In genomic region chr10:22815461-22816236, GRCm38 (mm10) we compare ENCODE assay signal across 11 mouse cellular contexts. TPM values are rescaled to one million over a fixed set of nuclear protein-coding genes. Genes with fewer than 3 reads are reported as not detected.
DNase-seq lines count a peak whose midpoint lies in the region; ATAC-seq lines count a peak whose summit lies in the region.
"Had no signal": no experiment of that assay in that cellular context is flagged by ENCODE, and none has a peak within 500 bp of the region (broad histone marks: within the 10 kb centered on the region; RNA-seq: fewer than 3 reads in every experiment).

No protein-coding gene starts in this region.

- H3K4me2 ChIP-seq in kidney, embryonic 15.5 days = peak overlapping the region; percentile 63
- H3K4me2 ChIP-seq in neural tube, embryonic 11.5 days (ENCODE audit: low read depth) = no peak overlapping the region
- no peak overlapping the region for H3K4me2 ChIP-seq in neural tube, embryonic 15.5 days
- peak overlapping the region; percentile 55 for H3K4me2 ChIP-seq in heart, embryonic 14.5 days (ENCODE audit: low read length)
- peak overlapping the region; percentile 55 for H3K4me2 ChIP-seq in stomach, embryonic 15.5 days
- H3K4me2 ChIP-seq: liver, embryonic 15.5 days had no signal

- peaks cover 46% of the 10 kb centered on the region for H3K4me1 ChIP-seq in kidney, embryonic 15.5 days
- H3K4me1 ChIP-seq in neural tube, embryonic 11.5 days (ENCODE audit: control insufficient read depth, insufficient read depth, low read length) = no peaks in the 10 kb centered on the region
- H3K4me1 ChIP-seq in neural tube, embryonic 15.5 days = peaks cover 15% of the 10 kb centered on the region
- peaks cover 4 to 17% of the 10 kb centered on the region in 2 experiments; a peak in 3 of 4 replicates for H3K4me1 ChIP-seq in heart, embryonic 14.5 days (ENCODE audit: control insufficient read depth in 2 of 2, insufficient read depth in 2 of 2, low read length in 2 of 2)
- peaks cover 8% of the 10 kb centered on the region for H3K4me1 ChIP-seq in stomach, embryonic 15.5 days
- H3K4me1 ChIP-seq: liver, embryonic 15.5 days had no signal

- no peaks in the 10 kb centered on the region for H3K9me3 ChIP-seq in kidney, embryonic 15.5 days (replicated peaks)
- H3K9me3 ChIP-seq in neural tube, embryonic 11.5 days (ENCODE audit: control insufficient read depth, low read length) = no peaks in the 10 kb centered on the region
- H3K9me3 ChIP-seq in neural tube, embryonic 15.5 days (replicated peaks) = no peaks in the 10 kb centered on the region
- no peaks in the 10 kb centered on the region for H3K9me3 ChIP-seq in heart, embryonic 14.5 days (ENCODE audit: control insufficient read depth, low read length)
- no peaks in the 10 kb centered on the region for H3K9me3 ChIP-seq in stomach, embryonic 15.5 days
- H3K9me3 ChIP-seq: liver, embryonic 15.5 days had no signal

- H3K27ac ChIP-seq in kidney, embryonic 15.5 days = peak overlapping the region; percentile 87
- no peak overlapping the region for H3K27ac ChIP-seq in neural tube, embryonic 11.5 days (ENCODE audit: low read depth, low read length)
- H3K27ac ChIP-seq in neural tube, embryonic 15.5 days (replicated peaks) = no peak overlapping the region
- peak overlapping the region; percentile 6 to 59 for H3K27ac ChIP-seq in heart, embryonic 14.5 days (replicated peaks in 1 of 2; ENCODE audit: control insufficient read depth in 1 of 2, insufficient read depth in 1 of 2, low read depth in 2 of 2, low read length in 2 of 2)
- peak overlapping the region; percentile 85 for H3K27ac ChIP-seq in stomach, embryonic 15.5 days
- H3K27ac ChIP-seq: liver, embryonic 15.5 days had no signal

- ATAC-seq in kidney, embryonic 15.5 days (replicated peaks; ENCODE audit: low FRiP score) = no peak
- no peak for ATAC-seq in neural tube, embryonic 11.5 days (ENCODE audit: insufficient read depth, low FRiP score, low TSS enrichment)
- ATAC-seq in neural tube, embryonic 15.5 days (ENCODE audit: low FRiP score) = no peak
- no peak for ATAC-seq in heart, embryonic 14.5 days (ENCODE audit: insufficient number of reproducible peaks, insufficient read depth, low FRiP score, low read depth)
- ATAC-seq in stomach, embryonic 15.5 days (ENCODE audit: insufficient read depth, low FRiP score, low read depth) = no peak
- ATAC-seq: activated CD4-positive, CD25-positive, alpha-beta regulatory T cell, adult 4 months had no signal

- WGBS in kidney, embryonic 15.5 days = 10% methylated on average over 19 of the region's 19 CpGs
- 1% methylated on average over 19 of the region's 19 CpGs for WGBS in neural tube, embryonic 11.5 days
- under 1% methylated on average over 19 of the region's 19 CpGs for WGBS in neural tube, embryonic 15.5 days
- 11% methylated on average over 19 of the region's 19 CpGs for WGBS in heart, embryonic 14.5 days
- WGBS in stomach, embryonic 15.5 days = 3% methylated on average over 19 of the region's 19 CpGs

- H3K36me3 ChIP-seq in kidney, embryonic 15.5 days = no peaks in the 10 kb centered on the region
- no peaks in the 10 kb centered on the region for H3K36me3 ChIP-seq in neural tube, embryonic 11.5 days (ENCODE audit: control insufficient read depth, insufficient read depth, low read length)
- no peaks in the 10 kb centered on the region for H3K36me3 ChIP-seq in neural tube, embryonic 15.5 days
- H3K36me3 ChIP-seq in heart, embryonic 14.5 days (ENCODE audit: control insufficient read depth, insufficient read depth, low read length) = no peaks in the 10 kb centered on the region
- H3K36me3 ChIP-seq in stomach, embryonic 15.5 days = no peaks in the 10 kb centered on the region
- H3K36me3 ChIP-seq: liver, embryonic 15.5 days had no signal

- peak overlapping the region; percentile 43 for H3K9ac ChIP-seq in kidney, embryonic 15.5 days
- H3K9ac ChIP-seq in neural tube, embryonic 11.5 days (ENCODE audit: low read length) = no peak overlapping the region
- no peak overlapping the region for H3K9ac ChIP-seq in neural tube, embryonic 15.5 days (replicated peaks)
- peak overlapping the region; percentile 63 for H3K9ac ChIP-seq in heart, embryonic 14.5 days (ENCODE audit: low read length)
- H3K9ac ChIP-seq in stomach, embryonic 15.5 days = peak overlapping the region; percentile 22; the same call in 1 of the 2 replicates
- H3K9ac ChIP-seq: liver, embryonic 15.5 days had no signal

- H3K27me3 ChIP-seq in kidney, embryonic 15.5 days = peaks cover 30% of the 10 kb centered on the region
- peaks cover 84% of the 10 kb centered on the region for H3K27me3 ChIP-seq in neural tube, embryonic 11.5 days (ENCODE audit: control insufficient read depth, insufficient read depth, low read length)
- peaks cover 83% of the 10 kb centered on the region for H3K27me3 ChIP-seq in neural tube, embryonic 15.5 days (replicated peaks)
- H3K27me3 ChIP-seq in heart, embryonic 14.5 days (ENCODE audit: control insufficient read depth, insufficient read depth, low read length) = peaks cover 80% of the 10 kb centered on the region
- 0 out of 2 replicates have a peak, but pooled peaks cover 7% of the 10 kb centered on the region for H3K27me3 ChIP-seq in stomach, embryonic 15.5 days (replicated peaks)

- peak overlapping the region; percentile 44 for H3K4me3 ChIP-seq in kidney, embryonic 15.5 days (replicated peaks)
- no peak overlapping the region for H3K4me3 ChIP-seq in neural tube, embryonic 11.5 days (ENCODE audit: low read depth, low read length)
- no peak overlapping the region for H3K4me3 ChIP-seq in neural tube, embryonic 15.5 days (replicated peaks)
- H3K4me3 ChIP-seq in heart, embryonic 14.5 days (ENCODE audit: control insufficient read depth in 1 of 2, insufficient read depth in 1 of 2, low read depth in 1 of 2, low read length in 2 of 2) = peak overlapping the region; percentile 12 to 29
- peak overlapping the region; percentile 42 for H3K4me3 ChIP-seq in stomach, embryonic 15.5 days (replicated peaks)
- H3K4me3 ChIP-seq: liver, embryonic 15.5 days had no signal

- DNase-seq in kidney, adult 9 months = no peak
- peak; percentile 23 for DNase-seq in neural tube, embryonic 11.5 days (ENCODE audit: low spot score)
- DNase-seq in ovary, adult 18-20 months (ENCODE audit: low spot score) = no peak
- DNase-seq: layer of hippocampus, adult 9-11 months had no signal

RNA-seq across cellular contexts. Expression of gene Tcf21, which starts 4.3 kb away (rescaled TPM):
- polyA plus RNA-seq in kidney, embryonic 15.5 days (2015; fragmentation: Nextera tagmentation; extraction: Ambion mirVana) = 325 and 329 TPM in 2 replicates
- 0.40 and 0.69 TPM in 2 replicates for polyA plus RNA-seq in neural tube, embryonic 11.5 days (2014; fragmentation: Nextera tagmentation; extraction: Ambion mirVana)
- polyA plus RNA-seq in neural tube, embryonic 15.5 days (2015; fragmentation: Nextera tagmentation; extraction: Ambion mirVana) = 20.9 TPM in 1 of 2 replicates, not detected in the other
- 65.2 and 71.6 TPM in 2 replicates for polyA plus RNA-seq in heart, embryonic 14.5 days (2014; fragmentation: Nextera tagmentation; extraction: Ambion mirVana)
- polyA plus RNA-seq in stomach, embryonic 15.5 days (2015; fragmentation: Nextera tagmentation; extraction: Ambion mirVana) = 211 and 218 TPM in 2 replicates
- polyA plus RNA-seq: activated CD4-positive, CD25-positive, alpha-beta regulatory T cell, adult 4 months; frontal cortex, adult 2 months had no signal

Comparison
In these comparisons a context has a peak if more than half of its experiments do, and no peak if none do; other contexts are left out.
1. H3K27ac ChIP-seq: peak in kidney, embryonic 15.5 days (single experiment), heart, embryonic 14.5 days (2 of 2) and stomach, embryonic 15.5 days (single experiment); none in neural tube, embryonic 11.5 days (single experiment) and neural tube, embryonic 15.5 days (single experiment).
2. H3K4me2 ChIP-seq: peak in kidney, embryonic 15.5 days (single experiment), heart, embryonic 14.5 days (single experiment) and stomach, embryonic 15.5 days (single experiment); none in neural tube, embryonic 11.5 days (single experiment) and neural tube, embryonic 15.5 days (single experiment).
3. H3K4me3 ChIP-seq: peak in kidney, embryonic 15.5 days (single experiment), heart, embryonic 14.5 days (2 of 2) and stomach, embryonic 15.5 days (single experiment); none in neural tube, embryonic 11.5 days (single experiment) and neural tube, embryonic 15.5 days (single experiment).
4. H3K9ac ChIP-seq: peak in kidney, embryonic 15.5 days (single experiment), heart, embryonic 14.5 days (single experiment) and stomach, embryonic 15.5 days (single experiment); none in neural tube, embryonic 11.5 days (single experiment) and neural tube, embryonic 15.5 days (single experiment).